In genomic region chr3:101602511-101603055, GRCm38 (mm10) we compare ENCODE assay signal across 9 mouse cellular contexts. TPM values are rescaled to one million over a fixed set of nuclear protein-coding genes. Genes with fewer than 3 reads are reported as not detected.
DNase-seq lines count a peak whose midpoint lies in the region; ATAC-seq and TF ChIP-seq lines count a peak whose summit lies in the region.
"Had no signal": no experiment of that assay in that cellular context is flagged by ENCODE, and none has a peak within 500 bp of the region (broad histone marks: within the 10 kb centered on the region; RNA-seq: fewer than 3 reads in every experiment).

No protein-coding gene starts in this region.

- H3K27me3 ChIP-seq in heart, postnatal 0 days (ENCODE audit: control insufficient read depth, insufficient read depth, low read length): no peaks in the 10 kb centered on the region
- H3K27me3 ChIP-seq in embryonic facial prominence, embryonic 10.5 days (replicated peaks; ENCODE audit: low read depth, poor library complexity, severe bottlenecking): peaks cover 16% of the 10 kb centered on the region
- H3K27me3 ChIP-seq in hindbrain, embryonic 16.5 days (replicated peaks; ENCODE audit: control insufficient read depth, insufficient read depth, low read length): no peaks in the 10 kb centered on the region
- H3K27me3 ChIP-seq in midbrain, embryonic 13.5 days: peaks cover 14% of the 10 kb centered on the region; the same call in 1 of the 2 replicates

- no peak for ATAC-seq in heart, postnatal 0 days (ENCODE audit: insufficient read depth, low read depth)
- no peak for ATAC-seq in hindbrain, embryonic 16.5 days
- ATAC-seq in midbrain, embryonic 13.5 days: no peak
- no peak for ATAC-seq in frontal cortex, adult (ENCODE audit: low TSS enrichment)

- peak overlapping the region; percentile 100 for H3K27ac ChIP-seq in heart, postnatal 0 days (ENCODE audit: low read depth)
- no peak overlapping the region for H3K27ac ChIP-seq in embryonic facial prominence, embryonic 10.5 days (replicated peaks)
- no peak overlapping the region for H3K27ac ChIP-seq in hindbrain, embryonic 16.5 days (ENCODE audit: low read depth, low read length)
- no peak overlapping the region; the same call in 1 of the 2 replicates for H3K27ac ChIP-seq in midbrain, embryonic 13.5 days

- TF ChIP-seq CTCF in heart, postnatal 0 days (IDR thresholded peaks at IDR 0.05; ENCODE audit: low read depth): no peak

- H3K9ac ChIP-seq in heart, postnatal 0 days (replicated peaks; ENCODE audit: low read depth, low read length): peak overlapping the region; percentile 99
- H3K9ac ChIP-seq in hindbrain, embryonic 16.5 days (ENCODE audit: low read depth, low read length): peak overlapping the region; percentile 77; the same call in 1 of the 2 replicates
- peak overlapping the region; percentile 90 for H3K9ac ChIP-seq in midbrain, embryonic 13.5 days (replicated peaks)

- H3K9me3 ChIP-seq in heart, postnatal 0 days (replicated peaks; ENCODE audit: control insufficient read depth, low read length): no peaks in the 10 kb centered on the region
- H3K9me3 ChIP-seq in embryonic facial prominence, embryonic 10.5 days: no peaks in the 10 kb centered on the region
- H3K9me3 ChIP-seq in hindbrain, embryonic 16.5 days (ENCODE audit: control insufficient read depth, low read length): no peaks in the 10 kb centered on the region
- no peaks in the 10 kb centered on the region for H3K9me3 ChIP-seq in midbrain, embryonic 13.5 days

- WGBS in heart, postnatal 0 days: 34% methylated on average over 4 of the region's 4 CpGs
- 74% methylated on average over 4 of the region's 4 CpGs for WGBS in embryonic facial prominence, embryonic 10.5 days
- 75% methylated on average over 4 of the region's 4 CpGs for WGBS in hindbrain, embryonic 16.5 days
- 78% methylated on average over 4 of the region's 4 CpGs for WGBS in midbrain, embryonic 13.5 days

- peaks cover 35% of the 10 kb centered on the region for H3K4me1 ChIP-seq in heart, postnatal 0 days (ENCODE audit: control insufficient read depth, insufficient read depth)
- H3K4me1 ChIP-seq in embryonic facial prominence, embryonic 10.5 days: peaks cover 78% of the 10 kb centered on the region
- H3K4me1 ChIP-seq in hindbrain, embryonic 16.5 days (ENCODE audit: control insufficient read depth, insufficient read depth, low read depth, low read length): peaks cover 50% of the 10 kb centered on the region
- peaks cover 66% of the 10 kb centered on the region for H3K4me1 ChIP-seq in midbrain, embryonic 13.5 days (replicated peaks)

- no peak for TF ChIP-seq EP300 in heart, postnatal 0 days (IDR thresholded peaks at IDR 0.05; ENCODE audit: low read depth)

- DNase-seq in heart, postnatal 0 days (ENCODE audit: low spot score): no peak
- DNase-seq in heart, postnatal 10 days: no peak
- no peak for DNase-seq in embryonic facial prominence, embryonic 10.5 days (ENCODE audit: low spot score)
- no peak for DNase-seq in thymus, postnatal 36 days
- DNase-seq in adrenal gland, postnatal 10 days: no peak
- DNase-seq: cerebellum, postnatal 25 days had no signal

- intact Hi-C loops in heart, postnatal 10 days (cut with DNase I): loop anchor here (2.0 kb wide), 1 partner anchor 96 kb away; no protein-coding TSS in a partner anchor

- H3K4me3 ChIP-seq in heart, postnatal 0 days (ENCODE audit: low read depth, low read length): peak overlapping the region; percentile 82
- H3K4me3 ChIP-seq in embryonic facial prominence, embryonic 10.5 days: peak overlapping the region; percentile 92
- peak overlapping the region; percentile 50 for H3K4me3 ChIP-seq in hindbrain, embryonic 16.5 days (ENCODE audit: low read length)
- H3K4me3 ChIP-seq in midbrain, embryonic 13.5 days (replicated peaks): peak overlapping the region; percentile 83

- H3K36me3 ChIP-seq in heart, postnatal 0 days (replicated peaks; ENCODE audit: control insufficient read depth, insufficient read depth, low read length): no peaks in the 10 kb centered on the region
- H3K36me3 ChIP-seq in embryonic facial prominence, embryonic 10.5 days (replicated peaks): no peaks in the 10 kb centered on the region
- H3K36me3 ChIP-seq in hindbrain, embryonic 16.5 days (ENCODE audit: control insufficient read depth, insufficient read depth, low read length): no peaks in the 10 kb centered on the region
- no peaks in the 10 kb centered on the region for H3K36me3 ChIP-seq in midbrain, embryonic 13.5 days

- H3K4me2 ChIP-seq in heart, postnatal 0 days (ENCODE audit: low read depth, low read length): peak overlapping the region; percentile 85
- H3K4me2 ChIP-seq in hindbrain, embryonic 16.5 days (ENCODE audit: low read length): peak overlapping the region; percentile 75
- peak overlapping the region; percentile 72 for H3K4me2 ChIP-seq in midbrain, embryonic 13.5 days (replicated peaks)

RNA-seq across cellular contexts. Expression of gene Atp1a1, which starts 1.9 kb away (rescaled TPM):
- total RNA-seq in heart, postnatal 0 days (2014; rRNA removed; ENCODE audit: low replicate concordance): 914 and 1,212 TPM in 2 replicates
- 227 and 257 TPM in 2 replicates for polyA plus RNA-seq in heart, postnatal 0 days (2015; fragmentation: Nextera tagmentation; extraction: Ambion mirVana)
- 1,000 to 10,000 TPM in 1 of 2 experiments, 100 to 1,000 TPM in 1; 897 to 1,002 TPM for total RNA-seq in heart, postnatal 10 days (2021)
- 38.4 and 45.5 TPM in 2 replicates for polyA plus RNA-seq in embryonic facial prominence, embryonic 10.5 days (2016; fragmentation: Nextera tagmentation; extraction: Ambion mirVana)
- 67.5 and 74.9 TPM in 2 replicates for polyA plus RNA-seq in hindbrain, embryonic 16.5 days (2015; fragmentation: Nextera tagmentation; extraction: Ambion mirVana)
- polyA plus RNA-seq in midbrain, embryonic 13.5 days (2015; fragmentation: Nextera tagmentation; extraction: Ambion mirVana): 37.8 and 40.6 TPM in 2 replicates
- 100 to 1,000 TPM; 434 to 467 TPM for total RNA-seq in adrenal gland, postnatal 10 days (2021)
